ENCODE assay signal across 8 mouse cellular contexts in the genomic region with DNA sequence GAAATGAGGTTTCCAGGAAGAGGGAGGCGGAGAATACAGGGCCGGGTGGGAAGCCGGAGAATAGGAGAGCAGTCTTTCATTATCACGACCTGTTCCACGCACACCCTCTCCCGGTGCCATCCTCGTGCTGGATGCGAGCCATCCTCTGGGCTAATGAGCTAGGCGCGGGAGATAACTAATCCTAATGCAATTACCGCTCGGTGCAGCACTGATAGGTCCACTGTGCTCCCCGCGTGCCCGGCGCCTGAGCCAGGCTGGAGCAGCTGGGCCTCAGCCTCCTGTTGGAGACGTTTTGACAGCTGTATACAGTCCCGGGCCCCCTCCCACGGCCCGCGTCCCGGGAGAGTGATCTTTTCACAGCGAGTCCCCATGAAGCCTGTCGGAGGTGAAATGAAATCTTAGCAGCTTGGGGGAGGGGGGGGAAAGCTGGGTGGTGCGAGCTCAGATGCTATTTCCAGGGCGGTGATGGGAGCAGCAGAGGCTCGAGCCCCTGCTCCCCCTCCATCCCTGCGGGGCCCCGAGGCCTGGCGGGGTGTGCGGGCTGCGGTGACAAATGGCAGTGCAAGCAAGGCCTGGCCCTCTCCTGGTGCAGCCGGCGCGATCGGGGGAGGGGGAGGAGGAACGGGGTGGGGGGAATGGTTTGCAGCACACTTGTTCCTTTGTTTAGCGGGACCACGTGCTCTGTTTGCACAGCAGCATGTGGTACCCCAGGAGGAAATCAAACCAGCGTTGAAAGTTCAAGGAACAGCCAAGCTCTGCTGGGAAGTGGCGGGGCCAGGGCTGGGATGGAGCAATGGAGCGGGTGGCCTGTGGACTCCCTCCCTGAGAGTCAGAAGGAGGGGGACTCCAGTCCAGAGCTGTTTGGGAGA.
A peak's percentile ranks its signal among the peaks of the same experiment; 100 is the strongest.
DNase-seq lines count a peak whose midpoint lies in the region; ATAC-seq lines count a peak whose summit lies in the region.

No protein-coding gene starts in this region.

- peaks cover 9% of the 10 kb centered on the region; the same call in 1 of the 2 replicates for H3K4me1 ChIP-seq in hindbrain, embryonic 11.5 days (replicated peaks; ENCODE audit: control insufficient read depth, insufficient read depth, low read length)
- peaks cover 17% of the 10 kb centered on the region for H3K4me1 ChIP-seq in lung, embryonic 16.5 days (replicated peaks; ENCODE audit: control insufficient read depth, insufficient read depth, low read length)

- H3K4me3 ChIP-seq in hindbrain, embryonic 11.5 days (ENCODE audit: low read depth, low read length) = peak overlapping the region; percentile 16; the same call in 1 of the 2 replicates
- peak overlapping the region; percentile 45 for H3K4me3 ChIP-seq in lung, embryonic 16.5 days (ENCODE audit: low read length)

- H3K27ac ChIP-seq in hindbrain, embryonic 11.5 days (ENCODE audit: low read depth, low read length) = peak overlapping the region; percentile 95
- H3K27ac ChIP-seq in lung, embryonic 16.5 days (ENCODE audit: low read length) = peak overlapping the region; percentile 91

- ATAC-seq in hindbrain, embryonic 11.5 days (ENCODE audit: low FRiP score) = peak; percentile 98
- peak; percentile 84 for ATAC-seq in lung, embryonic 16.5 days (ENCODE audit: low read depth)

- peak overlapping the region; percentile 44 for H3K4me2 ChIP-seq in hindbrain, embryonic 11.5 days (replicated peaks; ENCODE audit: low read depth, low read length)
- H3K4me2 ChIP-seq in lung, embryonic 16.5 days (ENCODE audit: low read depth, low read length) = peak overlapping the region; percentile 73

- H3K27me3 ChIP-seq in hindbrain, embryonic 11.5 days (ENCODE audit: control insufficient read depth, insufficient read depth, low read length) = no peaks in the 10 kb centered on the region
- H3K27me3 ChIP-seq in lung, embryonic 16.5 days (ENCODE audit: control insufficient read depth, insufficient read depth, low read depth, low read length) = no peaks in the 10 kb centered on the region

- DNase-seq in adrenal gland, adult 2 months = peak; percentile 69
- DNase-seq in cerebellum, postnatal 36 days = peak; percentile 15 to 32
- DNase-seq in frontal cortex, postnatal 25 days (ENCODE audit: low spot score in 2 of 2) = peak; percentile 51 to 52
- DNase-seq in hindbrain, embryonic 11.5 days (ENCODE audit: low spot score) = peak; percentile 88
- peak; percentile 73 for DNase-seq in layer of hippocampus, postnatal 36 days
- peak; percentile 75 for DNase-seq in retina, postnatal 7 days (ENCODE audit: low read depth, low spot score)
- DNase-seq in spleen, adult 12 weeks (ENCODE audit: low spot score) = no peak

- under 1% methylated on average over 42 of the region's 42 CpGs for WGBS in hindbrain, embryonic 11.5 days
- 1% methylated on average over 42 of the region's 42 CpGs for WGBS in lung, embryonic 16.5 days

- H3K36me3 ChIP-seq in hindbrain, embryonic 11.5 days (ENCODE audit: control insufficient read depth, insufficient read depth, low read length) = no peaks in the 10 kb centered on the region
- no peaks in the 10 kb centered on the region for H3K36me3 ChIP-seq in lung, embryonic 16.5 days (ENCODE audit: control insufficient read depth, insufficient read depth, low read length)

- no peaks in the 10 kb centered on the region for H3K9me3 ChIP-seq in hindbrain, embryonic 11.5 days (ENCODE audit: control insufficient read depth, low read length)
- no peaks in the 10 kb centered on the region for H3K9me3 ChIP-seq in lung, embryonic 16.5 days (ENCODE audit: control insufficient read depth, low read length)

- H3K9ac ChIP-seq in hindbrain, embryonic 11.5 days (ENCODE audit: low read depth, low read length) = peak overlapping the region; percentile 60
- H3K9ac ChIP-seq in lung, embryonic 16.5 days (ENCODE audit: low read length) = peak overlapping the region; percentile 70
